Mouse (Mus musculus): ENCODE measurements around the gene Atg4c.

The Atg4c gene

GRCm38 (mm10) chr4:99193810-99194582, at the start of gene Atg4c:
Gene Atg4c, plus strand, starts transcription at chr4:99193934.
- peak; percentile 82 for DNase-seq (ENCODE audit: low read depth, low spot score)

- no peak for DNase-seq (ENCODE audit: low read depth, low spot score)
Observed at GRCm38 (mm10) chr4:99151434-99151833, 42.3 kb upstream of the Atg4c start.

DNA sequence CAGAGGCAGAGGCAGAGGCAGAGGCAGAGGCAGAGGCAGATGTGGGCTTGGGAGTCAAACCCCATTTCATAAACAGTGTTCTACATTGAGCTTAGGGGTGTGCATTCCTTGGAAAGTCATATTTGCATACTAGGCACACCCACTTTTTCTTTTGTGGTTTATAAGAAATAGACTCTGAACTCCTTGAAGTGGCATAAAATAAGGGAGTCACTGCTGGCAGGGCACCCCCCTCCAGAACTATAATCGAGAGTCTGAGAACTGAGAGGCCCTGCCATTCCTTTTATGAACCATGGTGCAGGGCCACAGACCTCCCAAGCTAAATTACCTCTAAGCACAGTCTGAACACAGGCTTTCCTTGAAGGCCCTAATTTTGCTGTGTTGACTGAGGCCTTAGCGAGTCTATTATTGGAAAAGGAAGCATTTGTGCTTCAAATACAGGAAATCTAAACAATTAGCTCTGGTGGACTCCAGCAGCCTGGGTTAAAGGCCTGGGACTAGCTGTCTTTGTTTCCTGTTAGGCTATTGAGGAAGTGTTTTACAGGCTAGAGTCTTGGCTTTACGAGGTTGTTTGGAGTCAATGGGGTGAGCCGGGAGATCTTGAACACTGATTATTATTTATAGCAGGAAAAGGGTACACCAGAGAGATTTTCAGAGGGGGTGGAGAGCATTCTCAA, 41.7 kb upstream of the Atg4c start:
- DNase-seq (ENCODE audit: low read depth, low spot score): peak; percentile 66

DNA sequence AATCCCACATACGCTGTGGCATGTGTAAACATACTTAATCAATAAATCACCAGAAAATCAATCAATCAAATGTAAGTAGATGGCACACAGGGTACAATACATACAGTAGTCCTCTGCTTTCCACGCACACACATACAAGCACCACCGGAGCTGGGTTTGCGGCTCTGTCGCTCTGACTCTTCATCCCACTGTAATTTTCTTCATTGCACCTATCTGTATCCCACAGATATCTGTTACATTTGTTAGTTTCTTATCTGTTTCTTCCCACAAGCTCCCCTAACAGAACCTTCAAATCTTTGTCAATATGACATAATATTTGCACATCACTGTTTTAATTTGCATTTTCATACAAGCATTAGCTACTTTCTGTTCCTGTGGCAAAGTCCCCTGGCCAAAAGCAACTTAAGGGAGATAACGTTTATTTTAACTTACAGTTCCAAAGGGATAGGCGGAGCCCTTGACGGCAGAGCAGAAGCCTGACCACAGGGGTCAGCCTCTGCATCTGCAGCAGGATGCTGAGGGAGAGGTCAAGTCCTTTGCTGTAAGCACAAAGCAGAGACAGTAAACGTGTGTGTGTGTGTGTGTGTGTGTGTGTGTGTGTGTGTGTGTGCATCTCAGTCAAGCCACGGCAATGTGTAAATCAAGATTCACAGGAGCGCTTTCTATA, 37.0 kb upstream of the Atg4c start:
- no peak for DNase-seq (ENCODE audit: low read depth, low spot score)

- DNase-seq (ENCODE audit: low read depth, low spot score): no peak
Observed at GRCm38 (mm10) chr4:99158495-99158894, 35.2 kb upstream of the Atg4c start.

DNA sequence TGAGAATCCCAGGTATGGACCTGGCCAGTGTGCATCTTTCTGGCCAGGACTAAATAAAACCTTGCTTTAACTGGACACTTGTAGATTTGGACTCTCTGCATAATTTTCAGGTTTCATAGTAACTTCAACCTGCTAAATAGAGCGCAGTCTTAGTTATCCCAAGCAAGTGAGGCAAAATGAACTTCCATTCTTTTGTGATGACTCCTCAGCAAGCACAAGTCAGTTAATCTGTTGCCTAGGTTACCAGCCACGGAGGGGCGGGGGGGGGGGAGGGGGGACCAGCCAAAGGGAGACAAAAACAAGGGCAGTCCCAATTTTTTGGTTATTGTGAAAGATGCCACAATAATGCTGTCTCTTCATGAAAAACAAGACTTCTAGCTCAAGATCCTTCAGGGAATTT, 33.3 kb upstream of the Atg4c start:
- no peak for DNase-seq (ENCODE audit: low read depth, low spot score)

GRCm38 (mm10) chr4:99160899-99161298, 32.8 kb upstream of the Atg4c start:
- no peak for DNase-seq (ENCODE audit: low read depth, low spot score)

DNA sequence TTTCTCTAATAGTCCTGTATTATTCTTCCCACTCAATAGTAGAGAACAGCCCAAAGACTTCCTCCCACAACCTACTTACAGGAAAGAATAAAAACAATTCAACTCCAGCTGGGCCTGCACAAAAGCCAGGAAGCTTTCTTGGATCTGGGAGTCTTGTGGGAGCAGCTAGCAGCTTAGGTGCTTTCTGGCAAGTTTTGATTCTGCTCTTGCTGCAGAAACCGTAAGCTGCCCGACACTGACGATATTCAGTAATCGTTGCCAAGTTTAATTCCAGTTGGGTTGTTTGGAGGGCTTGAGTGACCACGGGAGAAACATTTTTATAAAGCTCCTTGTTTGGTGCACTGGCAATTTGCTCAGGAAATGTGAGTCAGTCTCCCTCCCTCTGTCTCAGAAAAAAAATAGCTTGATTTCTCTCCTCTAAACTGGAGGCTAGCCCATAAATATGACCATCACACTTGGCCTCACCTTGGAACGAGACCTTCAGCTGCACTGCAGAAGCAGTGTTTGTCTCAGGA, 32.2 kb upstream of the Atg4c start:
- no peak for DNase-seq (ENCODE audit: low read depth, low spot score)

DNA sequence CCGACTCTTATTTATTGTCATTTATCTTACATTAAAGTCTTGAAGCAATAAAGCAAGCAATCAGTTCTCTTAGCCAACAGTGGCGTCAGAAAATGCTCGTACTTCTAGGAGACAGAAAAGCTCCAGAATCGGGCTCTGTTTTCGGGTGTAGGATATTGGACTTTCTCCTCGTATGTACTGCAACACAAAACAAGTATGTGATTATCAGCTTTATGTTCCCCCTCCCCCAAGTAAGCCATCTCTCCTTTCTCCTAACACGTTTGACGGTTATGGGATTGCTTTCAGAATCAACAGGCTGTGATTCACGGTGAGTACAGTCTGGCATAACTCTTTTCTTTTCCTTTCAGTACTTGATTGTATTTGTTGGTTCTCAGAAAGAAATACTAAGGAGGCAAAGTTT, 30.7 kb upstream of the Atg4c start:
- no peak for DNase-seq (ENCODE audit: low read depth, low spot score)

DNA sequence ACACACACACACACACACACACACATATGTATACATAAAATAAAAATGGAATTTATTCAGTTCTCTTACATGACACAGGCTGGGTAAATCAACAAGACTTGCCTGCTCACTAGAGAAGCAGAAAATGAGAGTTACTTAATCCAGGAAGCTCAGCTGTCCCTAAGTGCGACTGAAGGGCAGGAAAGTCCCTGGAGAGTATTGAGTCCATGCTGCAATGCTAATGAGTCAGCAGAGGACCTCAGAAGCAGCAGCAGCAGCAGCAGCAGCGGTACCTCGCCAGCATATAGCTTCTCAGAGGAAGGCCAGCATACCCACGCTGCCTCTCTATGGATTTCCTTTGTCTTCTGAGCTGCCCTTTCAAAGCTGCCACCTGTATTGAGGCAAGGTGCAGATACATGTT, 30.2 kb upstream of the Atg4c start:
- no peak for DNase-seq (ENCODE audit: low read depth, low spot score)

DNA sequence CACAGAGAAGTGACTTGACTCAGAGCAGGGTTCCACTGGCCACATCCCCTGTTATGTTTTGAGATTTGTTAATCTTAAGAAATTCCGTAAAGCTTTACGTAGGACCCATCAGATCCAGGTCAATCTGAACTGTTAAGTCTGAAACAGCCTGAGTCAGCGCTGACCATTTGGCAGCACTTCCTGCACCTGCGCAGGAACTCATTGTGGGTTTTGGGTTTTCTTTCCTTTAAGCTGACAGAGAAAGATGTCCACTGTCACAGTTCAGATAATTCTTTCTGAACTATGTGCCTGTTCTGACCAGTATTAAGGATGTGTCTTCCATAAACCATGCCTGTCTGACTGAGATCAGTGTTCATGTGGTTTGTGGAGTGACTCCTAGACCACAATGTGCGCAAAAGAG, 24.9 kb upstream of the Atg4c start:
- no peak for DNase-seq (ENCODE audit: low read depth, low spot score)

GRCm38 (mm10) chr4:99174265-99174664, 19.5 kb upstream of the Atg4c start:
- DNase-seq (ENCODE audit: low read depth, low spot score): no peak

DNA sequence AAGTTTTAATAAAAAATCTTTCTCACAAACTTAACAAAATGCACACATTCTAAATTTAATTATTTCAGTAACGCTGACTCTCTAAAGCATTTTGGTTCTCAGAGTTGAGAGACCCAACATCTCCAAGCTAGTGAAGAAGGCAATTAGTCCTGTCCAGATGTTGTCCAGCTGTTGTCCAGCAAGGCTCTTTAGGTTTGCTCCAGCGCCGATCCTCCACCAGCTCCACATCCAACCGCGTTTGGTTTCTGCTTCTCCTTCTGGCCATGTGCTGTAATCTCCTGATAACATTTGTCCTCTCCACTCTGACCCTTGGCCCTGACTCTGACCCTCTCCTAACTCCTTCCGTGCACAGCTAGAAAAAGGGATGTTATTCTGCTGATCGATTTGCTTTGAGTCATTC, 16.9 kb upstream of the Atg4c start:
- DNase-seq (ENCODE audit: low read depth, low spot score): no peak

GRCm38 (mm10) chr4:99177255-99177654, 16.5 kb upstream of the Atg4c start:
- DNase-seq (ENCODE audit: low read depth, low spot score): no peak

DNA sequence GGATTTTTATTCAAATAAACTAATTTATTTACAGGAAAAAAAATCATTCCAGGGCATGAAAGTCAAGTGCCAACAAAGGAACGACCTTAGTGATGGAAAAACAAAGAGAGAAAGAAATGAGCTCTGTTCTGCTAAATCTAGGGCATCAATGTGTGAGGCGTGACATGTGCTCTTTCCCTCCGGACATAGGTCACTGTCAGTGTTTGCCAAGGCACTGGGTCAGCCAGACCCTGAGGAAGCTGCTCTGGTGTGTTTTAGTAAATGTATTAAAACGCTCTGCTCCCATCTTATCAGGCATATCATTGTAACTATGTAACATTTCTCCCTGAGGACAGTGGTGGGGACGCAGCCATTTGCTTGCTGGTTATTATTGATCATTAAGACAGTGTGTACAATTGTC, 14.9 kb upstream of the Atg4c start:
- DNase-seq (ENCODE audit: low read depth, low spot score): no peak

- no peak for DNase-seq (ENCODE audit: low read depth, low spot score)
Observed at GRCm38 (mm10) chr4:99179446-99180120, 14.2 kb upstream of the Atg4c start.

DNA sequence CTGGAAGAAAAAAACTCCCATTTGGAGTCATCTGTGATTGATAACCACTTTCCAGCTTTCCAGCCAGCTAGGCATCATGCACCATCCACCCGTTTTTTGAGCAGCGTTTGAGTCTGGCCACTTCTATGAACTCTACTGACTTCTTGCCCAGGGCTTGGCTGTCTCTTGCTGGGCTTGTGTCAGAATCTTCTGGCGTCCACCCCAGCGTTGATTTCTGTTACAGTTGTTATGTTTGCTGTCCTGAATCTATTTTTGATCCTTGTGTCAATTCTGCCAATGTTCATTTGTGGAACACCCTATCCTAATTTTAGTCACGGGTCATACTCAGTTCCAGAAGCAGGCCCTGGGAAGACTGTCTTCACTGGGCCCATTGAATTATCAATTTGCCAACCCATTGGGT, 12.8 kb upstream of the Atg4c start:
- no peak for DNase-seq (ENCODE audit: low read depth, low spot score)

GRCm38 (mm10) chr4:99181739-99182419, 11.9 kb upstream of the Atg4c start:
- no peak for DNase-seq (ENCODE audit: low read depth, low spot score)

GRCm38 (mm10) chr4:99182660-99183431, 10.9 kb upstream of the Atg4c start:
- DNase-seq (ENCODE audit: low read depth, low spot score): peak; percentile 70

DNA sequence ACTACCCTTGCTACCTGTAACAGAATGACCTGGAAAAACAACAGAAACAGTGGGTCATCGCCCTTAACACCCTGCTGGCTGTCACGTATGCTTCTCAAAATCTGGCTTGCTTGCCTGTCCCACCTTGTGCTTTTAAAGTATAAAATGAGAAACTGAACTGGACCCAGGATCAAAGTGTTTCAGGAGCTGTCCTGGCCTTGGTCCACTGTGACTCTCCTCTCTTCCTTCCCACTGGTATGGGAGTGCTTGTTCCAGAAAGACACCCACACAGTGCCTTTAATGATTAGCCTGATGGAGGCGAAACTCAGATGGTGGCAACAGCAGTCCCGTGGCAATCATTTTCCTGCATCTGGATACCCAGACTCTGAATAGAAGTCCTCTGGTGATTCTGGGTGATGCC, 9.1 kb upstream of the Atg4c start:
- DNase-seq (ENCODE audit: low read depth, low spot score): no peak

DNA sequence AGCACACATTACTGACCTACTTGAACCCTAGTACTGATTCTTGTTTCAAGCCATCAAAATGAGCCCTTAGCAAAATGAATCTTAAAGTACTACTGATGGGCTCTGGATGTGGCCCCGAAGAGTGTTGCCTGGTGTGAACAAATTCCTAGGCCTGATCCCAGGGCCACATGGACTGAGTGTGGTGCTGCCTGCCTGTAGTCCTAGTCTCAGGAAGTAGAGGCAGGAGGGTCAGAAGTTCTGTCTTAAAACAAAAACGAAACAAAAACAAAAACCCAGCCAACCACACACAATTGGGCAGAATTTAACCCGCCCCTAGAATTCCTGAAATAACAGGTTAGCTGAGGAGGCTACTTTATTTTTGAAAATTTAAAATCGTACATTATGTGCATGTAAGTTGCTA, 8.4 kb upstream of the Atg4c start:
- no peak for DNase-seq (ENCODE audit: low read depth, low spot score)

All from forelimb bud, embryonic 11.5 days (tissue).